Mouse (Mus musculus) erythroblast, embryonic 14.5 days (primary cell): ENCODE measurements around the gene Leng9. TPM values are rescaled to one million over a fixed set of nuclear protein-coding genes. Genes with fewer than 3 reads are reported as not detected.

Source experiments
- H3K27me3 ChIP-seq: 2 replicates; pipeline ENCODE4 v1.6.1; 2012; ENCODE audit warnings: inconsistent platforms; ENCODE audit not compliant: control insufficient read depth
- H3K36me3 ChIP-seq: 2 replicates; pipeline ENCODE4 v1.6.1; 2012; ENCODE audit warnings: mild to moderate bottlenecking, inconsistent platforms; ENCODE audit not compliant: control insufficient read depth
- H3K4me1 ChIP-seq: 2 replicates; pipeline ENCODE4 v1.6.1; 2012; ENCODE audit warnings: inconsistent platforms; ENCODE audit not compliant: control insufficient read depth
- H3K4me3 ChIP-seq: replicated peaks from 2 replicates; pipeline ENCODE3; 2012; ENCODE audit warnings: moderate library complexity, mild to moderate bottlenecking, inconsistent platforms
- H3K9me3 ChIP-seq: 2 replicates; pipeline ENCODE4 v1.6.1; 2012; ENCODE audit warnings: low read length, inconsistent platforms, mixed read lengths; ENCODE audit not compliant: control insufficient read depth
- GATA1 ChIP-seq: IDR thresholded peaks from 2 replicates; pipeline ENCODE4 v1.6.1; 2012; ENCODE audit warnings: low read length, inconsistent platforms, mixed read lengths
- TAL1 ChIP-seq: IDR thresholded peaks from 3 replicates; pipeline ENCODE4 v1.6.1; 2012; ENCODE audit warnings: low read length, inconsistent platforms, mixed read lengths
- polyA plus RNA-seq: library from polyadenylated mRNA; stranded (reverse); fragments of >175 nt; gene quantifications from 2 replicates; pipeline ENCODE4 v1.2.3, GENCODE M21; 2012

Gene Leng9
- polyA plus RNA-seq, 1 experiment = 0.07 TPM

DNA sequence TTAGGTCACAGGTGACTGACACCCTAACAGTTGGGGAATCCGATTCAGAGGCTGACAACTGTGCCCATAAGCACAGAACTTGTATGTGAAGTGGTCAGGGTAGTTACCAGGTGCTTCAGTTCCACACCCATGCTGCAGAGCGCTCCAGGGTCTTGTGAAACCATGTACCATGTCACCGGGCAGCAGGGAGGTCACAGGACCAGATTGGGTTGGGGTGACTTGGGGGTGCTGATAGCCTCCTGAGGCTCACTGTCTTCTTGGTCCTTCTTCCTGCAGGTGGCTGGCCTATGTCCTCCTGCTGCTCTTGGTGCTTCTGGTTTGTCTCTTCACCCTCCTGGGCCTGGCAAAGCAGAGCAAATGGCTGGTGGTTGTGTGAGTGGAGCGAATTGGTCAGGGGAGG, 22.3 kb downstream of the Leng9 start:
- no peaks in the 10 kb centered on the region for H3K9me3 ChIP-seq
- no peaks in the 10 kb centered on the region for H3K27me3 ChIP-seq
- H3K36me3 ChIP-seq = peaks cover 2% of the 10 kb centered on the region
- no peak overlapping the region for H3K4me3 ChIP-seq
- peaks cover 9% of the 10 kb centered on the region for H3K4me1 ChIP-seq
- TF ChIP-seq GATA1 (no peak), TAL1 (no peak)

- Histone ChIP-seq H3K9me3 (no peaks in the 10 kb centered on the region), H3K27me3 (peaks cover 2% of the 10 kb centered on the region; the same call in 1 of the 2 replicates), H3K4me1 (peaks cover 9% of the 10 kb centered on the region), H3K4me3 (no peak overlapping the region), H3K36me3 (no peaks in the 10 kb centered on the region)
- TF ChIP-seq TAL1 (no peak), GATA1 (no peak)
Measured at GRCm38 (mm10) chr7:4126992-4127785, 23.0 kb downstream of the Leng9 start.

DNA sequence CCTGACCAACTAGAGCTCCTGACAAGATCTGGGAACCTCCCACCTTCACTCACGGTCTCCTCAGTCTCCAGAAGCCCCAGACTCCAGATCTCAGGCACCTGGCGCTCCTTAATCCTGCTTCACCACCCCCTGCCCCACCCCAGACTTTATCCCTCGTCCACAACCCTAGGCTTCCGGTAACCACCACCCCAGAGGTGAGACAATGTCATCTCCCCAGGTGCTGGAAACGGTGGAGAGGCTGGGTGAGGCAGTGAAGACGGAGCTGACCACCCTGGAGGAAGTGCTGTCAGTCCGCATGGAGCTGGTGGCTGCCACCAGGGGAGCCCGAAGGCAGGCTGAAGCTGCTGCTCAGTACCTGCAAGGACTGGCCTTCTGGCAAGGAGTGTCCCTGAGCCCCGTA, 24.9 kb downstream of the Leng9 start:
- TF ChIP-seq GATA1 = no peak
- no peak for TF ChIP-seq TAL1
- Histone ChIP-seq H3K4me3 (no peak overlapping the region), H3K27me3 (peaks cover 16% of the 10 kb centered on the region)

DNA sequence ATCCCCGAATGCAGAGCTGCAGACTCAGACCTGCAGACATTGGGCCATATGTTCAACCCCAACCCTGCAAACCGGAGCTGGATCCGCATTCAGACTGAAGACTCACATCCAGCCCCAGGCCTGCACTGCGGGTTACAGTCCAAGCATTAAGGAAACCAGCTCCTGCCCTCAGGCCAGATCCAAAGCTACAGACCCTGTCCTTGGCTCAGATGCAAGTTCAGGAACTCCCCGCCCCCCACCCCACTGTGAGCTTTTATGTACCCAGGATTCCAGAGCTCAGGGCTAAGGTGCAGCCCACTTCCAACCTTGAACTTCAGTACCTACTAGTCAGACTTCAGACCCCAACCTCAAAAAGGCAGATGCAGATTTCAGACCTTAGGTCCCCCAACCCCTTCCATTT, 25.3 kb downstream of the Leng9 start:
- H3K9me3 ChIP-seq = no peaks in the 10 kb centered on the region
- no peak overlapping the region for H3K4me3 ChIP-seq
- H3K4me1 ChIP-seq = peaks cover 2% of the 10 kb centered on the region; the same call in 1 of the 2 replicates
- peaks cover 20% of the 10 kb centered on the region for H3K27me3 ChIP-seq
- TF ChIP-seq TAL1 = no peak
- no peak for TF ChIP-seq GATA1
- H3K36me3 ChIP-seq = no peaks in the 10 kb centered on the region

More for the DNA sequence above, 24.9 kb downstream of the Leng9 start:
- H3K36me3 ChIP-seq = no peaks in the 10 kb centered on the region
- peaks cover 2% of the 10 kb centered on the region; the same call in 1 of the 2 replicates for H3K4me1 ChIP-seq
- no peaks in the 10 kb centered on the region for H3K9me3 ChIP-seq

GRCm38 (mm10) chr7:4124315-4124759, 25.8 kb downstream of the Leng9 start:
- TF ChIP-seq TAL1 = no peak
- TF ChIP-seq GATA1 = no peak
- H3K9me3 ChIP-seq = no peaks in the 10 kb centered on the region
- no peak overlapping the region for H3K4me3 ChIP-seq
- no peaks in the 10 kb centered on the region for H3K36me3 ChIP-seq
- peaks cover 2% of the 10 kb centered on the region; the same call in 1 of the 2 replicates for H3K4me1 ChIP-seq
- H3K27me3 ChIP-seq = peaks cover 25% of the 10 kb centered on the region

GRCm38 (mm10) chr7:4123732-4124131, 26.4 kb downstream of the Leng9 start:
- no peak overlapping the region for H3K4me3 ChIP-seq
- no peaks in the 10 kb centered on the region for H3K36me3 ChIP-seq
- peaks cover 2% of the 10 kb centered on the region; the same call in 1 of the 2 replicates for H3K4me1 ChIP-seq
- no peaks in the 10 kb centered on the region for H3K9me3 ChIP-seq
- peaks cover 31% of the 10 kb centered on the region for H3K27me3 ChIP-seq
- no peak for TF ChIP-seq TAL1
- no peak for TF ChIP-seq GATA1

GRCm38 (mm10) chr7:4122783-4123182, 27.4 kb downstream of the Leng9 start:
- H3K4me3 ChIP-seq = no peak overlapping the region
- no peaks in the 10 kb centered on the region for H3K36me3 ChIP-seq
- TF ChIP-seq TAL1 (no peak), GATA1 (no peak)
- H3K9me3 ChIP-seq = no peaks in the 10 kb centered on the region
- H3K27me3 ChIP-seq = peaks cover 39% of the 10 kb centered on the region
- H3K4me1 ChIP-seq = peaks cover 2% of the 10 kb centered on the region; the same call in 1 of the 2 replicates

DNA sequence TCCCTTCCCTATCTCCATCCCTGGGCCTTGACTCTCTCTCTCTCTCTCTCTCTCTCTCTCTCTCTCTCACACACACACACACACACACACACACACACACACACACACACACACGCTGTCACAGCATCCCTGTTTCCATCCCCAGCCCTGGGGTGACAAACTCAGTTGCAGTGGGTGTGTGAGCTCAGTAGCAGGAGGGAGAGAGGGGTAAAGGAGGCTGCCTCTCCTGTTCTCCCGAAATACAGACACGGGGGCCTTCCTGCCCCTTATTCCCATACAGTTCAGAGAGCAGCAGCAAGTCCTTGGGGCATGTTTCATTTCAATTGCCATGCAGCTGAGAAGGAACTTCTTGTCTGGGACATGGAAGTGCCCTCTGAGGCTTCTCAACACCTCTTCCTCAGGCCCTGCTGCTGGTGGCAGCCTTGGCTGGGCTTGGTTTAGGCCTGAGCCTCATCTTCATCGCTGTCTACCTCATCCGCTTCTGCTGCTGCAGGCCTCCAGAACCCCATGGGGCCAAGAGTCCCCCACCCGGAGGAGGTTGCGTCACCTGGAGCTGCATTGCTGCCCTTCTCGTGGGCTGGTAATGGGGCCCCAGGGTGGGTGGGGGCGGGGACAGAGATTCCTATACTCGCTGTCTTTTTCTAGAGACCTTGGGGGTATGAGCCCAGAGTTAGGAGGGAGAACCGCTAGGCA, 28.0 kb downstream of the Leng9 start:
- no peaks in the 10 kb centered on the region for H3K9me3 ChIP-seq
- H3K27me3 ChIP-seq = peaks cover 39% of the 10 kb centered on the region
- H3K4me3 ChIP-seq = no peak overlapping the region
- H3K36me3 ChIP-seq = no peaks in the 10 kb centered on the region
- TF ChIP-seq GATA1 (no peak), TAL1 (no peak)
- peaks cover 2% of the 10 kb centered on the region; the same call in 1 of the 2 replicates for H3K4me1 ChIP-seq

GRCm38 (mm10) chr7:4119976-4120921, 29.9 kb downstream of the Leng9 start:
- peaks cover 2% of the 10 kb centered on the region; the same call in 1 of the 2 replicates for H3K4me1 ChIP-seq
- H3K9me3 ChIP-seq = no peaks in the 10 kb centered on the region
- H3K27me3 ChIP-seq = peaks cover 39% of the 10 kb centered on the region
- TF ChIP-seq TAL1 (no peak), GATA1 (no peak)
- no peak overlapping the region for H3K4me3 ChIP-seq
- H3K36me3 ChIP-seq = no peaks in the 10 kb centered on the region
